Mouse (Mus musculus) limb, embryonic 13.5 days (tissue): ENCODE data around the gene Phyhd1. TPM values are rescaled to one million over a fixed set of nuclear protein-coding genes. Genes with fewer than 3 reads are reported as not detected.

Experiments used
- ATAC-seq: fragments of 200-750 bp; cut with Nextera tagmentation; 2 replicates; pipeline ENCODE4 v1.8.0; 2017; ENCODE audit warnings: low read depth, moderate number of reproducible peaks, moderate TSS enrichment; ENCODE audit not compliant: low FRiP score
- H3K27ac ChIP-seq: fragments of 300-500 bp; sonication (generic); 2 replicates; pipeline ENCODE4 v1.5.1; 2015; ENCODE audit warnings: inconsistent platforms, mild to moderate bottlenecking, moderate library complexity
- H3K27me3 ChIP-seq: fragments of 300-500 bp; sonication (generic); 2 replicates; pipeline ENCODE4 v1.6.1; 2015; ENCODE audit warnings: mild to moderate bottlenecking, inconsistent platforms
- H3K36me3 ChIP-seq: fragments of 300-500 bp; sonication (generic); 2 replicates; pipeline ENCODE4 v1.6.1; 2015; ENCODE audit warnings: inconsistent platforms, mild to moderate bottlenecking, moderate library complexity
- H3K4me1 ChIP-seq: fragments of 300-500 bp; sonication (generic); 2 replicates; pipeline ENCODE4 v1.6.1; 2015; ENCODE audit warnings: inconsistent platforms
- H3K4me2 ChIP-seq: fragments of 300-500 bp; sonication (generic); replicated peaks from 2 replicates; pipeline ENCODE4 v1.6.1; 2015; ENCODE audit warnings: inconsistent platforms, mild to moderate bottlenecking, moderate library complexity
- H3K4me3 ChIP-seq: fragments of 300-500 bp; sonication (generic); 2 replicates; pipeline ENCODE4 v1.5.1; 2015; ENCODE audit warnings: moderate library complexity, mild to moderate bottlenecking, inconsistent platforms
- H3K9ac ChIP-seq: fragments of 300-500 bp; sonication (generic); 2 replicates; pipeline ENCODE4 v1.6.1; 2015; ENCODE audit warnings: mild to moderate bottlenecking, inconsistent platforms
- H3K9me3 ChIP-seq: fragments of 300-500 bp; sonication (generic); 2 replicates; pipeline ENCODE4 v1.6.1; 2016; ENCODE audit warnings: inconsistent platforms
- WGBS: fragments of 180-500 bp; shearing (Covaris S2); methylation state at CpG from one replicate; pipeline ENCODE4 v1.1.7; 2015; 5-methylcytosine and 5-hydroxymethylcytosine counted together
- polyA plus RNA-seq: library from polyadenylated mRNA; unstranded; fragments of >200 nt; fragmentation: Nextera tagmentation; extraction: Ambion mirVana; gene quantifications from 2 replicates; pipeline ENCODE4 v1.2.1, GENCODE M21; 2015

Phyhd1 gene
- polyA plus RNA-seq, 1 experiment from 2014 or later, result 4.1 TPM

- H3K9ac ChIP-seq, result no peak overlapping the region
- H3K9me3 ChIP-seq, result no peaks in the 10 kb centered on the region
- ATAC-seq, result no peak
- H3K27me3 ChIP-seq, result no peaks in the 10 kb centered on the region
- H3K4me2 ChIP-seq, result no peak overlapping the region
- H3K27ac ChIP-seq, result no peak overlapping the region
- 90% methylated on average over 5 of the region's 5 CpGs for WGBS
- H3K36me3 ChIP-seq, result peaks cover 80% of the 10 kb centered on the region
- no peak overlapping the region for H3K4me3 ChIP-seq
- no peaks in the 10 kb centered on the region for H3K4me1 ChIP-seq
Measured at GRCm38 (mm10) chr2:30299966-30300365, 34.0 kb downstream of the Phyhd1 start.

GRCm38 (mm10) chr2:30306087-30306486 lies 40.1 kb downstream of the Phyhd1 start:
- 94% methylated on average over 7 of the region's 7 CpGs for WGBS
- Histone ChIP-seq H3K9me3 (no peaks in the 10 kb centered on the region), H3K27ac (no peak overlapping the region), H3K9ac (no peak overlapping the region), H3K27me3 (no peaks in the 10 kb centered on the region), H3K4me2 (no peak overlapping the region), H3K4me3 (no peak overlapping the region), H3K4me1 (no peaks in the 10 kb centered on the region), H3K36me3 (peaks cover 98% of the 10 kb centered on the region)
- no peak for ATAC-seq

- WGBS, result 88% methylated on average over 3 of the region's 3 CpGs
- no peak for ATAC-seq
- no peak overlapping the region for H3K4me2 ChIP-seq
Measured at GRCm38 (mm10) chr2:30309351-30309750, 43.3 kb downstream of the Phyhd1 start.

GRCm38 (mm10) chr2:30311481-30311880 lies 45.5 kb downstream of the Phyhd1 start:
- Histone ChIP-seq H3K36me3 (peaks cover 96% of the 10 kb centered on the region), H3K4me1 (no peaks in the 10 kb centered on the region), H3K9me3 (no peaks in the 10 kb centered on the region), H3K4me3 (no peak overlapping the region), H3K27me3 (no peaks in the 10 kb centered on the region), H3K4me2 (no peak overlapping the region), H3K9ac (no peak overlapping the region), H3K27ac (no peak overlapping the region)
- 93% methylated on average over 2 of the region's 2 CpGs for WGBS
- ATAC-seq, result no peak

More at GRCm38 (mm10) chr2:30309351-30309750, 43.3 kb downstream of the Phyhd1 start:
- H3K27me3 ChIP-seq, result no peaks in the 10 kb centered on the region
- no peaks in the 10 kb centered on the region for H3K9me3 ChIP-seq
- H3K36me3 ChIP-seq, result peaks cover 96% of the 10 kb centered on the region
- H3K4me1 ChIP-seq, result no peaks in the 10 kb centered on the region
- H3K4me3 ChIP-seq, result no peak overlapping the region
- H3K27ac ChIP-seq, result no peak overlapping the region
- no peak overlapping the region for H3K9ac ChIP-seq

- Histone ChIP-seq H3K27me3 (no peaks in the 10 kb centered on the region), H3K4me2 (no peak overlapping the region), H3K4me1 (no peaks in the 10 kb centered on the region), H3K27ac (no peak overlapping the region), H3K36me3 (peaks cover 92% of the 10 kb centered on the region), H3K9me3 (no peaks in the 10 kb centered on the region), H3K4me3 (no peak overlapping the region), H3K9ac (no peak overlapping the region)
- WGBS, result 95% methylated on average over 4 of the region's 4 CpGs
- ATAC-seq, result no peak
Measured at GRCm38 (mm10) chr2:30316136-30316535, 50.1 kb downstream of the Phyhd1 start.

GRCm38 (mm10) chr2:30316955-30317354 lies 51.0 kb downstream of the Phyhd1 start:
- H3K4me2 ChIP-seq, result no peak overlapping the region
- 91% methylated on average over 5 of the region's 5 CpGs for WGBS

GRCm38 (mm10) chr2:30319260-30319659 lies 53.3 kb downstream of the Phyhd1 start:
- WGBS, result 89% methylated on average over 4 of the region's 4 CpGs
- Histone ChIP-seq H3K4me1 (no peaks in the 10 kb centered on the region), H3K27ac (no peak overlapping the region), H3K9ac (no peak overlapping the region), H3K4me3 (no peak overlapping the region), H3K27me3 (no peaks in the 10 kb centered on the region), H3K9me3 (no peaks in the 10 kb centered on the region), H3K4me2 (no peak overlapping the region), H3K36me3 (peaks cover 94% of the 10 kb centered on the region)
- ATAC-seq, result no peak

More at GRCm38 (mm10) chr2:30316955-30317354, 51.0 kb downstream of the Phyhd1 start:
- Histone ChIP-seq H3K36me3 (peaks cover 94% of the 10 kb centered on the region), H3K9me3 (no peaks in the 10 kb centered on the region), H3K27me3 (no peaks in the 10 kb centered on the region), H3K4me3 (no peak overlapping the region), H3K9ac (no peak overlapping the region), H3K4me1 (no peaks in the 10 kb centered on the region), H3K27ac (no peak overlapping the region)
- ATAC-seq, result no peak

- no peaks in the 10 kb centered on the region for H3K9me3 ChIP-seq
- H3K4me3 ChIP-seq, result no peak overlapping the region
- 91% methylated on average over 7 of the region's 7 CpGs for WGBS
- no peak for ATAC-seq
- H3K36me3 ChIP-seq, result peaks cover 94% of the 10 kb centered on the region
- H3K27ac ChIP-seq, result no peak overlapping the region
- H3K27me3 ChIP-seq, result no peaks in the 10 kb centered on the region
- no peaks in the 10 kb centered on the region for H3K4me1 ChIP-seq
- no peak overlapping the region for H3K9ac ChIP-seq
- no peak overlapping the region for H3K4me2 ChIP-seq
Measured at GRCm38 (mm10) chr2:30323111-30323510, 57.1 kb downstream of the Phyhd1 start.

GRCm38 (mm10) chr2:30325296-30325695 lies 59.3 kb downstream of the Phyhd1 start:
- WGBS, result 94% methylated on average over 5 of the region's 5 CpGs
- no peak for ATAC-seq
- H3K36me3 ChIP-seq, result peaks cover 98% of the 10 kb centered on the region

GRCm38 (mm10) chr2:30327276-30327675 lies 61.3 kb downstream of the Phyhd1 start:
- Histone ChIP-seq H3K9me3 (no peaks in the 10 kb centered on the region), H3K27me3 (no peaks in the 10 kb centered on the region), H3K9ac (no peak overlapping the region), H3K4me1 (no peaks in the 10 kb centered on the region), H3K4me2 (no peak overlapping the region), H3K36me3 (peaks cover 98% of the 10 kb centered on the region), H3K4me3 (no peak overlapping the region), H3K27ac (no peak overlapping the region)
- ATAC-seq, result no peak
- 85% methylated on average over 7 of the region's 7 CpGs for WGBS

More at GRCm38 (mm10) chr2:30325296-30325695, 59.3 kb downstream of the Phyhd1 start:
- Histone ChIP-seq H3K27me3 (no peaks in the 10 kb centered on the region), H3K9ac (no peak overlapping the region), H3K4me3 (no peak overlapping the region), H3K9me3 (no peaks in the 10 kb centered on the region), H3K27ac (no peak overlapping the region), H3K4me1 (no peaks in the 10 kb centered on the region), H3K4me2 (no peak overlapping the region)

GRCm38 (mm10) chr2:30328791-30329190 lies 62.8 kb downstream of the Phyhd1 start:
- Histone ChIP-seq H3K27me3 (no peaks in the 10 kb centered on the region), H3K36me3 (peaks cover 98% of the 10 kb centered on the region), H3K9ac (no peak overlapping the region), H3K4me1 (no peaks in the 10 kb centered on the region), H3K27ac (no peak overlapping the region), H3K4me2 (no peak overlapping the region), H3K4me3 (no peak overlapping the region), H3K9me3 (no peaks in the 10 kb centered on the region)
- ATAC-seq, result no peak
- WGBS, result 90% methylated on average over 3 of the region's 3 CpGs
